Mouse (Mus musculus) liver, embryonic 14.5 days (tissue): ENCODE results near the gene Fbxl12.

ENCODE experiments used
- CTCF ChIP-seq: IDR thresholded peaks from 2 replicates; pipeline ENCODE4 v1.5.1; 2016; ENCODE audit warnings: antibody characterized with exemption, low read depth, control low read depth
- EP300 ChIP-seq: IDR thresholded peaks from 2 replicates; pipeline ENCODE4 v1.6.1; 2016; ENCODE audit warnings: antibody characterized with exemption, low read depth

GRCm38 (mm10) chr9:20616685-20617084 lies 27.9 kb downstream of the Fbxl12 start:
- TF ChIP-seq CTCF (no peak), EP300 (no peak)
